Mouse (Mus musculus): ENCODE measurements at regions not wholly inside any gene's neighbourhood (a gene's known extent, or its start where the extent isn't known, plus 50 kb on each side); places are given as distances from the start of the nearest gene placed in this dataset.

DNA sequence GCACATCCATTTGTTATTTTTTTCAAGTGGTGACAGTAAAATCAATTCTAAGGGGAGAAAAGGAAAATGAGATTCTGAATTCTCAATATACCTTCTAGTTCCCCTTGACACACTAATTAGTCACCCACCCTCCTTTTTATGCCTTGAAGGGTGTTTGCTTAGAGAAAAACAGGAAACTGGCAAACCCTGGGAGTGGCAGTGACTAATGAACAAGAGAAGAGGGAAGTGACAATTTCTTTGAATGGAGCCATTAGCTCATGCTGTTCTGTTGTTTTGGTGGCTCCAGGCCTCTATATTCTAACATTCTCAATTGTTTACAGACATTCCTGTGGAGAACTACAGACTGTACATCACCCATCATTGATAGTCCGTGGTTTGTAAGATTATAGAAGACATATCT is 692.0 kb downstream of the Epm2a start:
- TF ChIP-seq POLR2A (IDR thresholded peaks at IDR 0.05; ENCODE audit: control insufficient read depth, low read depth, low read length) (no peak), CTCF (IDR thresholded peaks at IDR 0.05; ENCODE audit: control insufficient read depth, insufficient read depth, insufficient replicate concordance, low read depth, low read length) (no peak)

Data from testis, adult 2 months (tissue).